Mouse (Mus musculus) heart, postnatal 0 days (tissue): ENCODE measurements around the gene Gnb2.

Source experiments
- CTCF ChIP-seq: IDR thresholded peaks from 2 replicates; pipeline ENCODE4 v1.5.1; 2016; ENCODE audit warnings: antibody characterized with exemption, control low read depth, low read depth
- EP300 ChIP-seq: IDR thresholded peaks from 2 replicates; pipeline ENCODE4 v1.6.1; 2016; ENCODE audit warnings: antibody characterized with exemption, low read depth

DNA sequence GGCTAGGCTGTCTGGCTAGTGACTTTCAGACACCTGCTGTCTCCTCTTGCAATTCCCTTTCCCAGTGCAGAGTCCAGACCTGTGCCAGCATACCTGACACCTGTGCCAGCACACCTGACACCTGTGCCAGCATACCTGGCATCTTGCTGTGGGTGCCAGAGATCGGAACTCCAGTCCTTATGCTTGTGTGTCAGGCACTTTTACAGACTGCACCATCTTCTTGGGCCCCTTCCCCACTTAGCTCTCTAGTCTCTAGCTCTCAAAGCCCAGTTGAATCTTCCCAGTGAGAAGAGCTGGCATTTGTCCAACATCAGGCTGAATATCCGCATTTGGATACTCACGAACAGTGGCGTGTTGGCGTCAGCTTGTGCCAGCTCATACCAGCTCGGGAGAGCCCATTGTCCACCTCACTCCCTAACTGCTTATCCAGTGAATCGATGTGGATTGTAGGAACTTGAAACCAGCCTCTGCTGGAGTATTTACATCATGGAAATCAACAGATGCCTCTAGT is 6.0 kb upstream of the Gnb2 start:
- TF ChIP-seq CTCF (no peak), EP300 (no peak)
